9 mouse cellular contexts compared by ENCODE assay signal in the genomic region with DNA sequence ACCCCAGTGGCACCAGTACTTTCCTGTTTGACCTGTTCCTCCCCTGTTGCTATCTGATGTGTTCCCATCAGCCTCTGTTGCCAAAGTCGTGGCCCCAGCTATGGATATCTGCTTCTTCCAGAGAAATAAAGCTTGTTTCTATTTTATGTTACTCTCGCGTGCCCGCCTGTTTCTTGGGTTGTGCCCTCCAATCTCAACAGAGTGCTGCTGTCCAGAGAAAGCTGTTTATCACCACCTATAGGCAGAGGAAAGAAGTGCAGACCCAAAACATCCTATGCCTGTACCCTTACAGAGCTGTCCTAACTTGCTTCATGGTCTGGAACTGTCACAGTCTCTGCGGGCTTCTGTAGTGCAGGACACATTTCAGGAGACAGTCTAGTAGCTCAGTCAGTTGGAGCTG. TPM values are rescaled to one million over a fixed set of nuclear protein-coding genes. Genes with fewer than 3 reads are reported as not detected.
DNase-seq lines count a peak whose midpoint lies in the region; ATAC-seq and TF ChIP-seq lines count a peak whose summit lies in the region.
"Had no signal": no experiment of that assay in that cellular context is flagged by ENCODE, and none has a peak within 500 bp of the region (broad histone marks: within the 10 kb centered on the region; RNA-seq: fewer than 3 reads in every experiment).

No protein-coding gene starts in this region.

- H3K4me1 ChIP-seq in heart, embryonic 11.5 days (ENCODE audit: control insufficient read depth, insufficient read depth, low read length), result no peaks in the 10 kb centered on the region
- H3K4me1 ChIP-seq in liver, postnatal 0 days (ENCODE audit: insufficient read depth), result peaks cover 3% of the 10 kb centered on the region; the same call in 1 of the 2 replicates

- DNase-seq in heart, adult 18-20 months, result peak; percentile 56 to 71
- peak; percentile 42 for DNase-seq in CD4-positive helper T cell, adult 2 months (ENCODE audit: low read depth, low spot score)
- peak; percentile 78 for DNase-seq in brain, adult 2 months (ENCODE audit: low read depth, low spot score)
- peak; percentile 50 for DNase-seq in forelimb bud, embryonic 11.5 days (ENCODE audit: low read depth, low spot score)
- DNase-seq in liver, postnatal 0 days, result peak; percentile 46
- peak; percentile 38 to 58 for DNase-seq in spleen, postnatal 10 days (ENCODE audit: low spot score in 2 of 2)
- no peak for DNase-seq in right cerebral cortex, postnatal 14 days

- no peak overlapping the region for H3K9ac ChIP-seq in heart, embryonic 11.5 days (ENCODE audit: low read depth, low read length)
- H3K9ac ChIP-seq in liver, postnatal 0 days (replicated peaks), result no peak overlapping the region

- no peak for ATAC-seq in heart, embryonic 11.5 days (replicated peaks; ENCODE audit: insufficient number of reproducible peaks, low FRiP score, low TSS enrichment)
- peak; percentile 52; the same call in 1 of the 2 replicates for ATAC-seq in liver, postnatal 0 days

- TF ChIP-seq EP300 in liver, postnatal 0 days (IDR thresholded peaks at IDR 0.05; ENCODE audit: low read depth), result no peak

- H3K27me3 ChIP-seq in heart, embryonic 11.5 days (ENCODE audit: control insufficient read depth, insufficient read depth, low read length), result no peaks in the 10 kb centered on the region
- no peaks in the 10 kb centered on the region for H3K27me3 ChIP-seq in liver, postnatal 0 days (ENCODE audit: insufficient read depth, low read length)

- no peak overlapping the region for H3K4me3 ChIP-seq in heart, embryonic 11.5 days (ENCODE audit: low read depth, low read length)
- no peak overlapping the region for H3K4me3 ChIP-seq in liver, postnatal 0 days (ENCODE audit: low read depth, low read length)

- peak; percentile 90 for TF ChIP-seq CTCF in liver, postnatal 0 days (IDR thresholded peaks at IDR 0.05; ENCODE audit: low read depth)

- no peaks in the 10 kb centered on the region for H3K9me3 ChIP-seq in heart, embryonic 11.5 days (replicated peaks; ENCODE audit: control insufficient read depth, low read length)
- no peaks in the 10 kb centered on the region for H3K9me3 ChIP-seq in liver, postnatal 0 days (ENCODE audit: low read length)

- no peak overlapping the region for H3K4me2 ChIP-seq in heart, embryonic 11.5 days
- no peak overlapping the region for H3K4me2 ChIP-seq in liver, postnatal 0 days (ENCODE audit: low read depth, low read length)

- peaks cover 11% of the 10 kb centered on the region for H3K36me3 ChIP-seq in heart, embryonic 11.5 days (ENCODE audit: control insufficient read depth, insufficient read depth, low read length)
- H3K36me3 ChIP-seq in liver, postnatal 0 days (replicated peaks; ENCODE audit: insufficient read depth, low read length), result peaks cover 18% of the 10 kb centered on the region

- no peak overlapping the region for H3K27ac ChIP-seq in heart, embryonic 11.5 days (ENCODE audit: low read depth, low read length)
- H3K27ac ChIP-seq in liver, postnatal 0 days (ENCODE audit: low read depth), result no peak overlapping the region

- 57% methylated on average over 5 of the region's 5 CpGs for WGBS in heart, embryonic 11.5 days (ENCODE audit: insufficient replicate concordance)
- WGBS in liver, postnatal 0 days (ENCODE audit: insufficient replicate concordance), result 45% methylated on average over 5 of the region's 5 CpGs

RNA-seq across cellular contexts. Expression of gene Tnk2, which starts 39.7 kb away (rescaled TPM):
- 10 to 100 TPM; 20.5 to 22.0 TPM for total RNA-seq in heart, adult 18-20 months (2021)
- polyA plus RNA-seq in heart, embryonic 11.5 days (2014; fragmentation: Nextera tagmentation; extraction: Ambion mirVana), result 6.9 and 7.8 TPM in 2 replicates
- 2.9 and 3.5 TPM in 2 replicates for polyA plus RNA-seq in liver, postnatal 0 days (2015; fragmentation: Nextera tagmentation; extraction: Ambion mirVana)

RNA-seq across cellular contexts. Expression of gene Muc4, which starts 52.3 kb away (rescaled TPM):
- under 1 TPM; 0.35 to 0.44 TPM for total RNA-seq in heart, adult 18-20 months (2021)
- 0.13 and 0.44 TPM in 2 replicates for polyA plus RNA-seq in heart, embryonic 11.5 days (2014; fragmentation: Nextera tagmentation; extraction: Ambion mirVana)
- polyA plus RNA-seq in liver, postnatal 0 days (2015; fragmentation: Nextera tagmentation; extraction: Ambion mirVana), result 0.49 and 0.64 TPM in 2 replicates
- total RNA-seq: layer of hippocampus, postnatal 10 days had no signal
